Mouse (Mus musculus) limb, embryonic 11.5 days (tissue): Measurements from ENCODE around the gene Nos3. TPM values are rescaled to one million over a fixed set of nuclear protein-coding genes. Genes with fewer than 3 reads are reported as not detected.

Source experiments
- ATAC-seq: fragments of 200-750 bp; cut with Nextera tagmentation; 2 replicates; pipeline ENCODE4 v1.8.0; 2017; ENCODE audit warnings: low read depth; ENCODE audit not compliant: insufficient number of reproducible peaks, low FRiP score, low TSS enrichment
- DNase-seq: peaks from one replicate; pipeline ENCODE4 v3.0.0-alpha.2; 2015; ENCODE audit warnings: low spot score
- H3K27ac ChIP-seq: fragments of 300-500 bp; sonication (generic); replicated peaks from 2 replicates; pipeline ENCODE4 v1.5.1; 2014; ENCODE audit warnings: low read depth, mild to moderate bottlenecking, low read length
- H3K27me3 ChIP-seq: fragments of 300-500 bp; sonication (generic); 2 replicates; pipeline ENCODE4 v1.6.1; 2014; ENCODE audit warnings: mild to moderate bottlenecking, low read length, mixed read lengths; ENCODE audit not compliant: control insufficient read depth, insufficient read depth
- H3K36me3 ChIP-seq: fragments of 300-500 bp; sonication (generic); 2 replicates; pipeline ENCODE4 v1.6.1; 2014; ENCODE audit warnings: mild to moderate bottlenecking, low read length, moderate library complexity, mixed read lengths; ENCODE audit not compliant: control insufficient read depth, insufficient read depth
- H3K4me1 ChIP-seq: fragments of 300-500 bp; sonication (generic); 2 replicates; pipeline ENCODE4 v1.6.1; 2014; ENCODE audit warnings: low read length, mixed read lengths; ENCODE audit not compliant: control insufficient read depth, insufficient read depth
- H3K4me2 ChIP-seq: fragments of 300-500 bp; sonication (generic); 2 replicates; pipeline ENCODE4 v1.6.1; 2014; ENCODE audit warnings: low read depth, mild to moderate bottlenecking, moderate library complexity; ENCODE audit not compliant: severe bottlenecking
- H3K4me3 ChIP-seq: fragments of 300-500 bp; sonication (generic); 2 replicates; pipeline ENCODE4 v1.5.1; 2014; ENCODE audit warnings: low read depth, low read length
- H3K9ac ChIP-seq: fragments of 300-500 bp; sonication (generic); 2 replicates; pipeline ENCODE4 v1.6.1; 2014; ENCODE audit warnings: mild to moderate bottlenecking, low read length
- H3K9me3 ChIP-seq: fragments of 300-500 bp; sonication (generic); 2 replicates; pipeline ENCODE4 v1.6.1; 2016; ENCODE audit warnings: low read length; ENCODE audit not compliant: control insufficient read depth
- WGBS: fragments of 180-500 bp; shearing (Covaris S2); extraction: QIAGEN DNeasy Blood & Tissue Kit; methylation state at CpG from one replicate; pipeline ENCODE4 v1.1.7; 2014; 5-methylcytosine and 5-hydroxymethylcytosine counted together
- polyA plus RNA-seq: library from polyadenylated mRNA; unstranded; fragments of >200 nt; fragmentation: Nextera tagmentation; extraction: Ambion mirVana; gene quantifications from 2 replicates; pipeline ENCODE4 v1.2.1, GENCODE M21; 2014

The Nos3 gene
- polyA plus RNA-seq, 1 experiment from 2014 or later, result 5.3 TPM

- DNase-seq (no peak), ATAC-seq (no peak)
- H3K27me3 ChIP-seq, result no peaks in the 10 kb centered on the region
- no peaks in the 10 kb centered on the region for H3K4me1 ChIP-seq
- 87% methylated on average over 5 of the region's 5 CpGs for WGBS
- no peaks in the 10 kb centered on the region for H3K9me3 ChIP-seq
- H3K4me2 ChIP-seq, result no peak overlapping the region
- H3K9ac ChIP-seq, result no peak overlapping the region
- H3K4me3 ChIP-seq, result no peak overlapping the region
- H3K27ac ChIP-seq, result no peak overlapping the region
- H3K36me3 ChIP-seq, result peaks cover 4% of the 10 kb centered on the region; the same call in 1 of the 2 replicates
These were observed 36.4 kb downstream of the Nos3 start for GRCm38 (mm10) chr5:24400911-24401605.

- H3K9me3 ChIP-seq, result no peaks in the 10 kb centered on the region
- H3K36me3 ChIP-seq, result peaks cover 4% of the 10 kb centered on the region; the same call in 1 of the 2 replicates
- H3K4me2 ChIP-seq, result no peak overlapping the region
- no peak overlapping the region for H3K9ac ChIP-seq
- H3K4me1 ChIP-seq, result no peaks in the 10 kb centered on the region
- DNase-seq (no peak), ATAC-seq (no peak)
- H3K27ac ChIP-seq, result no peak overlapping the region
- no peak overlapping the region for H3K4me3 ChIP-seq
- WGBS, result 88% methylated on average over 9 of the region's 9 CpGs
- H3K27me3 ChIP-seq, result no peaks in the 10 kb centered on the region
These were observed 37.4 kb downstream of the Nos3 start for GRCm38 (mm10) chr5:24401969-24402368.

GRCm38 (mm10) chr5:24404594-24405360 lies 40.2 kb downstream of the Nos3 start:
- Histone ChIP-seq H3K4me1 (no peaks in the 10 kb centered on the region), H3K9me3 (no peaks in the 10 kb centered on the region), H3K4me3 (no peak overlapping the region), H3K4me2 (no peak overlapping the region), H3K27ac (no peak overlapping the region), H3K36me3 (peaks cover 4% of the 10 kb centered on the region; the same call in 1 of the 2 replicates), H3K27me3 (no peaks in the 10 kb centered on the region), H3K9ac (no peak overlapping the region)
- ATAC-seq, result no peak
- DNase-seq, result no peak
- 88% methylated on average over 6 of the region's 6 CpGs for WGBS

- DNase-seq, result no peak
- ATAC-seq, result no peak
- no peak overlapping the region for H3K4me2 ChIP-seq
- no peak overlapping the region for H3K4me3 ChIP-seq
- H3K9ac ChIP-seq, result no peak overlapping the region
- no peaks in the 10 kb centered on the region for H3K9me3 ChIP-seq
- no peak overlapping the region for H3K27ac ChIP-seq
- no peaks in the 10 kb centered on the region for H3K27me3 ChIP-seq
- WGBS, result 48% methylated on average over 3 of the region's 3 CpGs
- H3K36me3 ChIP-seq, result peaks cover 4% of the 10 kb centered on the region; the same call in 1 of the 2 replicates
- H3K4me1 ChIP-seq, result no peaks in the 10 kb centered on the region
These were observed 40.8 kb downstream of the Nos3 start for GRCm38 (mm10) chr5:24405389-24405876.

GRCm38 (mm10) chr5:24408651-24409050 lies 44.0 kb downstream of the Nos3 start:
- Histone ChIP-seq H3K27me3 (no peaks in the 10 kb centered on the region), H3K4me3 (no peak overlapping the region), H3K4me1 (peaks cover 3% of the 10 kb centered on the region; the same call in 1 of the 2 replicates), H3K9ac (no peak overlapping the region), H3K9me3 (no peaks in the 10 kb centered on the region), H3K36me3 (peaks cover 3% of the 10 kb centered on the region; the same call in 1 of the 2 replicates), H3K4me2 (no peak overlapping the region), H3K27ac (no peak overlapping the region)
- ATAC-seq (no peak), DNase-seq (no peak)
- 95% methylated on average over 13 of the region's 13 CpGs for WGBS

GRCm38 (mm10) chr5:24409466-24409865 lies 44.9 kb downstream of the Nos3 start:
- H3K4me2 ChIP-seq, result no peak overlapping the region
- H3K27ac ChIP-seq, result no peak overlapping the region
- ATAC-seq (no peak), DNase-seq (no peak)
- H3K9ac ChIP-seq, result no peak overlapping the region
- H3K4me1 ChIP-seq, result peaks cover 6% of the 10 kb centered on the region; the same call in 1 of the 2 replicates
- H3K27me3 ChIP-seq, result no peaks in the 10 kb centered on the region
- H3K36me3 ChIP-seq, result peaks cover 3% of the 10 kb centered on the region; the same call in 1 of the 2 replicates
- WGBS, result 83% methylated on average over 2 of the region's 2 CpGs
- no peak overlapping the region for H3K4me3 ChIP-seq
- no peaks in the 10 kb centered on the region for H3K9me3 ChIP-seq

- no peak overlapping the region for H3K4me2 ChIP-seq
- no peaks in the 10 kb centered on the region; the same call in 1 of the 2 replicates for H3K27me3 ChIP-seq
- ATAC-seq, result no peak
- DNase-seq, result no peak
- no peaks in the 10 kb centered on the region for H3K36me3 ChIP-seq
- 89% methylated on average over 2 of the region's 2 CpGs for WGBS
- no peak overlapping the region for H3K27ac ChIP-seq
- H3K4me3 ChIP-seq, result no peak overlapping the region
- no peaks in the 10 kb centered on the region for H3K9me3 ChIP-seq
- H3K9ac ChIP-seq, result no peak overlapping the region
- peaks cover 6% of the 10 kb centered on the region; the same call in 1 of the 2 replicates for H3K4me1 ChIP-seq
These were observed 47.5 kb downstream of the Nos3 start for GRCm38 (mm10) chr5:24412063-24412462.

- no peak for DNase-seq
These were observed 48.6 kb downstream of the Nos3 start, which contains the start of gene Asic3 for GRCm38 (mm10) chr5:24413042-24413693. Gene Asic3 (plus strand): TSS chr5:24413392.

More at GRCm38 (mm10) chr5:24413042-24413693, 48.6 kb downstream of the Nos3 start, which contains the start of gene Asic3:
- Histone ChIP-seq H3K27me3 (no peaks in the 10 kb centered on the region; the same call in 1 of the 2 replicates), H3K9ac (0 out of 2 replicates have a peak within 1 kb of the TSS, but pooled peaks have one; percentile 12), H3K4me3 (no peak within 1 kb of the TSS), H3K9me3 (no peaks in the 10 kb centered on the region), H3K36me3 (no peaks in the 10 kb centered on the region), H3K27ac (no peak within 1 kb of the TSS), H3K4me2 (no peak within 1 kb of the TSS; the same call in 1 of the 2 replicates), H3K4me1 (peaks cover 6% of the 10 kb centered on the region; the same call in 1 of the 2 replicates)
- 39% methylated on average over 11 of the region's 11 CpGs for WGBS
- 0 out of 2 replicates have a peak, but pooled peaks have one; percentile 10 for ATAC-seq
